Mouse (Mus musculus): ENCODE results near the gene Gm10645. TPM values are rescaled to one million over a fixed set of nuclear protein-coding genes. Genes with fewer than 3 reads are reported as not detected.

Gene Gm10645
- polyA plus RNA-seq, 1 experiment from 2014 or later = 7.2 TPM

DNA sequence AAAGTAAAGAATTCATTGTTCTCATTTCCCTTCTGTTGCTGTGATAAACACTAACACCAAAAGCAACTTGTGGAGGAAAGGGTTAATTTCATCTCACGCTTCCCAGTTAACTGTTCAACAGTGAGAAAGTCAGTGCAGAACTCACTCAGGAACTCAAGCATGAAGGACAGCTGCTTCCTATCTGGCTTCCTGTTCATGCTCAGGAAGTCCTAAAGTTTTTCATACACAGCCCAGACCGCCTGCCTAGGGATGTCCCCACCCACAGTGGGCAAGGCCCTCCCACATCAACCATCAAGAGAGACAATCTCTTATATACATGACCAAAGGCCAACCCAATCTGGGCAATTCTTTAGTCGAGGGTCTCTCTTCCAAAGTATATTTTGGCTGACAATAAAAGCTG lies 7.0 kb downstream of the Gm10645 start:
- no peaks in the 10 kb centered on the region for H3K36me3 ChIP-seq (ENCODE audit: control insufficient read depth, insufficient read depth, low read length)
- H3K27me3 ChIP-seq (replicated peaks; ENCODE audit: control insufficient read depth, insufficient read depth, low read length) = no peaks in the 10 kb centered on the region
- no peak for ATAC-seq
- H3K4me1 ChIP-seq (ENCODE audit: control insufficient read depth, insufficient read depth, low read depth, low read length) = no peaks in the 10 kb centered on the region
- no peak overlapping the region for H3K4me3 ChIP-seq (ENCODE audit: low read length)
- H3K9me3 ChIP-seq (ENCODE audit: control insufficient read depth, low read length) = no peaks in the 10 kb centered on the region
- H3K9ac ChIP-seq (ENCODE audit: low read depth, low read length) = no peak overlapping the region
- no peak overlapping the region for H3K27ac ChIP-seq (ENCODE audit: low read depth, low read length)
- WGBS = 76% methylated on average over 3 of the region's 3 CpGs
- H3K4me2 ChIP-seq (ENCODE audit: low read length) = no peak overlapping the region

DNA sequence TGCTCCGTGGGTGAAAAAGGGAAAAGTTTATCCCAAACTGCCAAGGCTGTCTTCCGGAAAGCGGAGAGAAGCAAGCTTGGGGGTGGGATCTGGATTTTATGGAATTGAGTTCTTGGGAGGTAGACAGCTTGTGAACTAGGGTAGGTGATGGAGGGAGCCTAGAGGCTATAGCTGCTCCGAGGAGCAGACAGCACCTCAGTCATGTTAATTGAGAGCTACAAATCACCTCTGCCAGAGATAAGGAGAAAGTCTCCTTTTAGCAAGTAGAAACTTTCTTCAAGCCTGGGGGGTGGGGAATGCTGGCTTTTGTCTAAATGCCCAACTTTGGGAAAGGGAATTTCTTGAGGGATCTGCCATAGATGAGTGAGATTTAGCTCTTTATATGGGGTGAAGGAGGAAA lies 10.9 kb downstream of the Gm10645 start:
- 48% methylated on average over 4 of the region's 4 CpGs for WGBS
- Histone ChIP-seq H3K36me3 (ENCODE audit: control insufficient read depth, insufficient read depth, low read length) (no peaks in the 10 kb centered on the region), H3K9ac (ENCODE audit: low read depth, low read length) (no peak overlapping the region), H3K27ac (ENCODE audit: low read depth, low read length) (no peak overlapping the region), H3K4me1 (ENCODE audit: control insufficient read depth, insufficient read depth, low read depth, low read length) (no peaks in the 10 kb centered on the region), H3K4me2 (ENCODE audit: low read length) (no peak overlapping the region), H3K4me3 (ENCODE audit: low read length) (no peak overlapping the region), H3K27me3 (replicated peaks; ENCODE audit: control insufficient read depth, insufficient read depth, low read length) (no peaks in the 10 kb centered on the region), H3K9me3 (ENCODE audit: control insufficient read depth, low read length) (no peaks in the 10 kb centered on the region)
- ATAC-seq = no peak

DNA sequence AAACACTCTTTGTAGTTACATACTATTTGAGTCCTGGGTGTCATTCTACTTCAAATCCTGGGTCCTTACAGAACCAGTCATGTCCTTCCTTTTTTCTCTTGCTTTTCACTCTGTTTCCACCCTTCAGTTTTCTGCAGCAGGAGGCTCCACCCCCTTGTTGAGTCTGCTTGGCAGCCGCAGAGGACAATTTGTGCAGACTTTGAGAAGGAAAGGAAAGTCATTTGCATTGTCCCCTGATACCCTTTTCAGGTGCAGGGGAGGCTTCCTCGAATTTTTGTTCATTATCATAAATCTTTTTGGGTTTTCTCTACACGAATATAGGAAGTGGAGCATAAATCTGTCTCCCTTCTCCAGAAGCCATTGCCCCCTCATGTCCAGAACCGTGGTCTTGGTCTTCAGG lies 13.5 kb downstream of the Gm10645 start:
- no peak overlapping the region for H3K9ac ChIP-seq (ENCODE audit: low read depth, low read length)
- H3K4me1 ChIP-seq (ENCODE audit: control insufficient read depth, insufficient read depth, low read depth, low read length) = no peaks in the 10 kb centered on the region
- H3K27ac ChIP-seq (ENCODE audit: low read depth, low read length) = no peak overlapping the region
- H3K27me3 ChIP-seq (replicated peaks; ENCODE audit: control insufficient read depth, insufficient read depth, low read length) = no peaks in the 10 kb centered on the region
- WGBS = 80% methylated on average over 4 of the region's 4 CpGs
- H3K4me2 ChIP-seq (ENCODE audit: low read length) = no peak overlapping the region
- no peak for ATAC-seq
- no peaks in the 10 kb centered on the region for H3K9me3 ChIP-seq (ENCODE audit: control insufficient read depth, low read length)
- H3K36me3 ChIP-seq (ENCODE audit: control insufficient read depth, insufficient read depth, low read length) = no peaks in the 10 kb centered on the region
- H3K4me3 ChIP-seq (ENCODE audit: low read length) = no peak overlapping the region

DNA sequence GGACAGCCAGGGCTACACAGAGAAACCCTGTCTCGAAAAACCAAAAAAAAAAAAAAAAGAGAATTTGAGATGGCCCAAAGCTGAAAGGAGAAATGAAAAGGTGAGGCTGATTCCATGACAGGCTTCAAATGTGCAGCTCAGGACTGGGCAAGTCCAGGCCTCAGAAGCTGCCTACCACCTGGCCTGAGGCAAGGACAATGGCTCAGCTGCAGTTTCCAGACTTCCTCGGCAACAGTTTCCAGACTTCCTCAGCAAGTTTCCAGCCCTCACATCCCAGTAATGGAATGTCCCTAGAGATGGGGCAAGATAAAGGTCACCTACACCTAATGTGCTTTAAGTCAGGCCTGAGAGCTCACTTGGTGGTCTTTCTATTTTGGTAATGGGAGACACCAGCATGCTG lies 13.9 kb downstream of the Gm10645 start:
- no peaks in the 10 kb centered on the region for H3K27me3 ChIP-seq (replicated peaks; ENCODE audit: control insufficient read depth, insufficient read depth, low read length)
- no peaks in the 10 kb centered on the region for H3K36me3 ChIP-seq (ENCODE audit: control insufficient read depth, insufficient read depth, low read length)
- no peaks in the 10 kb centered on the region for H3K4me1 ChIP-seq (ENCODE audit: control insufficient read depth, insufficient read depth, low read depth, low read length)
- H3K9ac ChIP-seq (ENCODE audit: low read depth, low read length) = no peak overlapping the region
- no peak for ATAC-seq
- no peak overlapping the region for H3K27ac ChIP-seq (ENCODE audit: low read depth, low read length)
- 50% methylated on average over 1 of the region's 2 CpGs for WGBS
- no peaks in the 10 kb centered on the region for H3K9me3 ChIP-seq (ENCODE audit: control insufficient read depth, low read length)
- no peak overlapping the region for H3K4me2 ChIP-seq (ENCODE audit: low read length)
- no peak overlapping the region for H3K4me3 ChIP-seq (ENCODE audit: low read length)

DNA sequence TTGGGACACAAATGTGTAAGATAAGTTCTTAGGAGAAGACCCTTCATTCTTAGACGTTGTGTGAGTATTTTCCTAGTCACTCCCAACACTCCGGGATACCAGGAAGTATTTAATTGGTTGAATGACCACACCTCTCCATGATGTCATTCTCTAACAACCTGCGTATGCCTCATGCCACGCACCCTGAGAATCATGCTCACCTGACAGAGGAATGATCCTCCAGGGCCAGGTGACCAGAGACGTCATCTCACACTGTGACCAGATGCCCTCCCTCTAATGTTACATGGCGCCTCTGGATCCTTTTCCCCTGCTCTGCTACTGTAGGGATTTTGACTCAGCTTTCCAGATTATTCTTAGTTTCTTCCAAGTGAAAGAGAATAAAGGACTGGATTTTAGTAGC lies 16.8 kb downstream of the Gm10645 start:
- H3K4me2 ChIP-seq (ENCODE audit: low read length) = no peak overlapping the region
- no peaks in the 10 kb centered on the region for H3K9me3 ChIP-seq (ENCODE audit: control insufficient read depth, low read length)
- no peaks in the 10 kb centered on the region for H3K36me3 ChIP-seq (ENCODE audit: control insufficient read depth, insufficient read depth, low read length)
- no peak for ATAC-seq
- no peaks in the 10 kb centered on the region for H3K4me1 ChIP-seq (ENCODE audit: control insufficient read depth, insufficient read depth, low read depth, low read length)
- no peak overlapping the region for H3K4me3 ChIP-seq (ENCODE audit: low read length)
- no peaks in the 10 kb centered on the region for H3K27me3 ChIP-seq (replicated peaks; ENCODE audit: control insufficient read depth, insufficient read depth, low read length)
- WGBS = 93% methylated on average over 6 of the region's 6 CpGs
- no peak overlapping the region for H3K9ac ChIP-seq (ENCODE audit: low read depth, low read length)
- no peak overlapping the region for H3K27ac ChIP-seq (ENCODE audit: low read depth, low read length)

DNA sequence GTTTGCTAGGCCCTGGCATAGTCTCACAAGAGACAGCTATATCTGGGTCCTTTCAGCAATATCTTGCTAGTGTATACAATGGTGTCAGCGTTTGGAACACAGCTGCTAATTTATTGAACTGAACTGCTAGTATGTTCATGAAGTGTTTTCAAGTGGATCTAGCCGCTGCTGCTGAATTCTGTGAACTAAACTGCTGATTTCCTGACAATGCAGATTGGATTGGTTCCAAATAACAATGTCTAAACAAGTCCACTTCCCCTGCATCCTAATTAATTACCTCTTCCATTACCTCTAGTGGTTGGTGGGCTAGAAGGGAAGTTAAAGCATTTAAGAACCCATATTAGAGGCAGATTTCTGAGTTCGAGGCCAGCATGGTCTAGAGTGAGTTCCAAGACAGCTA lies 20.5 kb downstream of the Gm10645 start:
- H3K9ac ChIP-seq (ENCODE audit: low read depth, low read length) = no peak overlapping the region
- no peaks in the 10 kb centered on the region for H3K27me3 ChIP-seq (replicated peaks; ENCODE audit: control insufficient read depth, insufficient read depth, low read length)
- no peaks in the 10 kb centered on the region for H3K9me3 ChIP-seq (ENCODE audit: control insufficient read depth, low read length)
- H3K4me1 ChIP-seq (ENCODE audit: control insufficient read depth, insufficient read depth, low read depth, low read length) = no peaks in the 10 kb centered on the region
- no peaks in the 10 kb centered on the region for H3K36me3 ChIP-seq (ENCODE audit: control insufficient read depth, insufficient read depth, low read length)
- no peak overlapping the region for H3K4me2 ChIP-seq (ENCODE audit: low read length)
- H3K27ac ChIP-seq (ENCODE audit: low read depth, low read length) = no peak overlapping the region
- H3K4me3 ChIP-seq (ENCODE audit: low read length) = no peak overlapping the region
- 73% methylated on average over 3 of the region's 3 CpGs for WGBS
- no peak for ATAC-seq

DNA sequence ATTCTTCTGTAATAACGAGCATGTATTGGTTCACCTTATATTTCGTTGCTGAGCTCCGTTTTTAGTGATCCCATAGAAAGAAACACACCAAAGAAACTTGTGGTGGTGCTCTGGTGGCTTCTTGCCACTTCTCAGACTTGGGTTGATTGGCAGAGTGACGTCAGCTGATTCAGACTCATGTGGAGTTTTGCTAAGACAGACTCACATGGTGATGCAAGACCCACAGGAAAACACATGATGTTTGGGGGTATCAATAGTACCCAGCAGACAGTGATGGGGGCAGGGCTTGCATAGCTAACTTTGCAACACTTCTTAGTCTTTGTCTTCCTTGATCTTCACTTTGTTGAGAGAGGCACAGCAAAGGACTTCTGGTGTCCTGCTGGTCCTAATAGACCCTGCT lies 21.4 kb downstream of the Gm10645 start:
- no peak overlapping the region for H3K27ac ChIP-seq (ENCODE audit: low read depth, low read length)
- no peaks in the 10 kb centered on the region for H3K9me3 ChIP-seq (ENCODE audit: control insufficient read depth, low read length)
- no peak overlapping the region for H3K4me3 ChIP-seq (ENCODE audit: low read length)
- 89% methylated on average over 4 of the region's 4 CpGs for WGBS
- no peaks in the 10 kb centered on the region for H3K4me1 ChIP-seq (ENCODE audit: control insufficient read depth, insufficient read depth, low read depth, low read length)
- no peaks in the 10 kb centered on the region for H3K36me3 ChIP-seq (ENCODE audit: control insufficient read depth, insufficient read depth, low read length)
- no peak overlapping the region for H3K4me2 ChIP-seq (ENCODE audit: low read length)
- no peaks in the 10 kb centered on the region for H3K27me3 ChIP-seq (replicated peaks; ENCODE audit: control insufficient read depth, insufficient read depth, low read length)
- H3K9ac ChIP-seq (ENCODE audit: low read depth, low read length) = no peak overlapping the region
- no peak for ATAC-seq

DNA sequence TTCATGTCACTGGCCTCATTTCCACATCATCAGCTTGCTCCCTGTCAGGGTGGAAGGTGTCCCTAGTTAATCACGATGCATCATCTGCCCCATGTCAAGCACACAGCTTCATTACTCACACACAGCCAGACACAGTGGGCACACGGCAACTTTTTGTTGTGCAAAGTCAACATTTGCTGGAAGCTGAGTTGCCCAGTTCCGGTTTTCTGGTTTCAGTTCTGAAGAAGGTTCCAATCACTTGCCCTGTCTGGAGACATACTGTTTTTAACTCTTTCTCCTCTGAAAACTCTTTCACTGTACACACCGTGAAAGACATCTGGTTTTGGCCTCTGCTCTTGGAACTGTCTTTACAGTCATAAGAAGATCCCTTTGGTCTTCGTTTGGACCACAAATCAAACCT lies 24.6 kb downstream of the Gm10645 start:
- no peaks in the 10 kb centered on the region for H3K27me3 ChIP-seq (replicated peaks; ENCODE audit: control insufficient read depth, insufficient read depth, low read length)
- 78% methylated on average over 5 of the region's 5 CpGs for WGBS
- no peak overlapping the region for H3K4me3 ChIP-seq (ENCODE audit: low read length)
- no peaks in the 10 kb centered on the region for H3K4me1 ChIP-seq (ENCODE audit: control insufficient read depth, insufficient read depth, low read depth, low read length)
- H3K9ac ChIP-seq (ENCODE audit: low read depth, low read length) = no peak overlapping the region
- no peaks in the 10 kb centered on the region for H3K9me3 ChIP-seq (ENCODE audit: control insufficient read depth, low read length)
- ATAC-seq = no peak
- no peak overlapping the region for H3K27ac ChIP-seq (ENCODE audit: low read depth, low read length)
- H3K36me3 ChIP-seq (ENCODE audit: control insufficient read depth, insufficient read depth, low read length) = no peaks in the 10 kb centered on the region
- no peak overlapping the region for H3K4me2 ChIP-seq (ENCODE audit: low read length)

DNA sequence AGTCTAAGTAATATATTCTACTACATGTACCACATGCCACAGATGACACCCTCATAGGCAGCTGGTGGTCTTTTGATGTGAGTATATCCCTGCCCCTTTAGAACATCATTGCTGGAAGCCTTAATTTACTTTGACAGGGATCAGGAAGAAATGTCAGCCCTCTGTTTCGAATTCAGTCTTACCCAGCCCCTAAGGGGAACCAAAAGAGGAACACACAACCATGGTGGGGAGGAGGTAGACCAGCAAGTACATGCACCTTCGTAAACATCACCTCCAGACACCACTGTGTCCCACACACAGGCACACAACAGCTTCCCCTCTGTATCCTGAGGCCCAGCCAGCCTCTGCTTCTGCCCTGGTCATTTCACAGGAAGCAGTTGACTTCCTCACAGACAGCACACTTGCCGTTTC lies 25.3 kb downstream of the Gm10645 start:
- Histone ChIP-seq H3K4me1 (ENCODE audit: control insufficient read depth, insufficient read depth, low read depth, low read length) (no peaks in the 10 kb centered on the region), H3K4me2 (ENCODE audit: low read length) (no peak overlapping the region), H3K9me3 (ENCODE audit: control insufficient read depth, low read length) (no peaks in the 10 kb centered on the region), H3K4me3 (ENCODE audit: low read length) (no peak overlapping the region), H3K36me3 (ENCODE audit: control insufficient read depth, insufficient read depth, low read length) (no peaks in the 10 kb centered on the region), H3K27me3 (replicated peaks; ENCODE audit: control insufficient read depth, insufficient read depth, low read length) (no peaks in the 10 kb centered on the region), H3K27ac (ENCODE audit: low read depth, low read length) (no peak overlapping the region), H3K9ac (ENCODE audit: low read depth, low read length) (no peak overlapping the region)
- 68% methylated on average over 3 of the region's 3 CpGs for WGBS
- ATAC-seq = no peak

DNA sequence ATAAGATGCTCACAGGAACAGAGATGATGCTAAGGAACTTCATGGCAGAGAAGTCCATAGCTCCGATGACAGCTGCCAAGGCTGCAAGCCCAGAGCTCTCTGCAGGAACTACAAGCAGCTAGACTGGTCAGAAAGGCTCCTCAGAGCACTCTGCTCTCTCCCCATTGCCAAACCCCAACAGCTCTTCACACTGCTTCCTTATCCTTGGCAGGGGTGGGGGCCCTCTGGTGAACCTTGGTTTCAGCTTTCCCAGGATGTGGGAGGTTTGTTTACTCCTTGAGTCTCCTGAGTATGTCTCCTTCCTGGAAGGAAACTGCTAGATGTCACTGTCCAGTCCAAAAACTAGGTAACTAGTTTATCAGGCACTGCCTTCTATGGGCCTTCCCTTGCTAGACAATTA lies 25.9 kb downstream of the Gm10645 start:
- Histone ChIP-seq H3K36me3 (ENCODE audit: control insufficient read depth, insufficient read depth, low read length) (no peaks in the 10 kb centered on the region), H3K4me2 (ENCODE audit: low read length) (no peak overlapping the region), H3K27ac (ENCODE audit: low read depth, low read length) (no peak overlapping the region), H3K4me3 (ENCODE audit: low read length) (no peak overlapping the region), H3K9ac (ENCODE audit: low read depth, low read length) (no peak overlapping the region), H3K4me1 (ENCODE audit: control insufficient read depth, insufficient read depth, low read depth, low read length) (no peaks in the 10 kb centered on the region), H3K9me3 (ENCODE audit: control insufficient read depth, low read length) (no peaks in the 10 kb centered on the region), H3K27me3 (replicated peaks; ENCODE audit: control insufficient read depth, insufficient read depth, low read length) (no peaks in the 10 kb centered on the region)
- 80% methylated on average over 1 of the region's 1 CpGs for WGBS
- no peak for ATAC-seq

All from hindbrain, embryonic 16.5 days (tissue).